Mouse (Mus musculus): ENCODE results near the gene Jtb. TPM values are rescaled to one million over a fixed set of nuclear protein-coding genes. Genes with fewer than 3 reads are reported as not detected.

Gene Jtb
- polyA plus RNA-seq, 1 experiment from 2014 or later = 131 TPM

GRCm38 (mm10) chr3:90253653-90254418 is 22.4 kb downstream of the Jtb start, which contains the start of gene Crtc2:
Gene Crtc2 (plus strand): TSS chr3:90254163.
- ATAC-seq (ENCODE audit: low FRiP score, low TSS enrichment) (peak; percentile 97), DNase-seq (ENCODE audit: low spot score) (peak; percentile 97)
- Histone ChIP-seq H3K36me3 (ENCODE audit: control insufficient read depth, insufficient read depth, low read length) (peaks cover 14% of the 10 kb centered on the region), H3K4me3 (ENCODE audit: low read depth, low read length) (peak within 1 kb of the TSS; percentile 83), H3K4me1 (replicated peaks; ENCODE audit: control insufficient read depth, insufficient read depth) (0 out of 2 replicates have a peak, but pooled peaks cover 4% of the 10 kb centered on the region), H3K27ac (replicated peaks) (peak within 1 kb of the TSS; percentile 92), H3K9me3 (ENCODE audit: control insufficient read depth, low read length) (no peaks in the 10 kb centered on the region), H3K9ac (ENCODE audit: low read length) (peak within 1 kb of the TSS; percentile 94), H3K4me2 (replicated peaks; ENCODE audit: low read depth) (peak within 1 kb of the TSS; percentile 77), H3K27me3 (ENCODE audit: control insufficient read depth, insufficient read depth, low read length) (no peaks in the 10 kb centered on the region)
- TF ChIP-seq EP300 (optimal IDR thresholded peaks at IDR 0.05) (no peak), CTCF (IDR thresholded peaks at IDR 0.05; ENCODE audit: low read depth) (no peak)
- 1% methylated on average over 40 of the region's 40 CpGs for WGBS

GRCm38 (mm10) chr3:90254419-90255193 is 23.2 kb downstream of the Jtb start:
- Histone ChIP-seq H3K27ac (replicated peaks) (peak overlapping the region; percentile 92), H3K4me2 (replicated peaks; ENCODE audit: low read depth) (peak overlapping the region; percentile 77), H3K27me3 (ENCODE audit: control insufficient read depth, insufficient read depth, low read length) (no peaks in the 10 kb centered on the region), H3K4me3 (ENCODE audit: low read depth, low read length) (peak overlapping the region; percentile 83), H3K9me3 (ENCODE audit: control insufficient read depth, low read length) (no peaks in the 10 kb centered on the region), H3K9ac (ENCODE audit: low read length) (peak overlapping the region; percentile 94), H3K36me3 (ENCODE audit: control insufficient read depth, insufficient read depth, low read length) (peaks cover 18% of the 10 kb centered on the region), H3K4me1 (replicated peaks; ENCODE audit: control insufficient read depth, insufficient read depth) (0 out of 2 replicates have a peak, but pooled peaks cover 4% of the 10 kb centered on the region)
- ATAC-seq (ENCODE audit: low FRiP score, low TSS enrichment) (peak; percentile 65), DNase-seq (ENCODE audit: low spot score) (peak; percentile 68)
- no peak; the same call in 1 of the 2 replicates for TF ChIP-seq CTCF (IDR thresholded peaks at IDR 0.05; ENCODE audit: low read depth)
- TF ChIP-seq EP300 (optimal IDR thresholded peaks at IDR 0.05) = no peak
- 1% methylated on average over 40 of the region's 41 CpGs for WGBS

DNA sequence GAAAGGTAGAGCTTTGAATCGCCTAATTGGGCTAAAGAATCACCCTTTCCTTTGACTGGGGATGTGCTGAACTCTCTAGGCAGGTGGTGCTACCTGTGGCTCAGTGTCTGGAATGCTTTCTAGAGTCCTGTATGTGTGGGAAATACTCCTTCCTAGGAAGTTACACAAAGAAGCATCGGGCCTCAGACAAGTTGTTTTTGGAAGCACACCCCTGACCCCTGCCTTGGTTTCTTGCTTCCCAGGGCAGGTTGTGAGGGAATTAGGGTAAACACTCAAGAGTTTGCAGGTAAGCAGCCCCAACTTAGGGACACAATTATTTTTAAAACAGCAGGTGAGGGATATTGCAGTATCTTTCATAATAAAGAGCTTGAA is 23.8 kb downstream of the Jtb start:
- WGBS = 11% methylated on average over 2 of the region's 2 CpGs
- H3K27ac ChIP-seq (replicated peaks) = no peak overlapping the region
- H3K4me1 ChIP-seq (replicated peaks; ENCODE audit: control insufficient read depth, insufficient read depth) = 0 out of 2 replicates have a peak, but pooled peaks cover 4% of the 10 kb centered on the region
- DNase-seq (ENCODE audit: low spot score) (no peak), ATAC-seq (ENCODE audit: low FRiP score, low TSS enrichment) (no peak)
- H3K9ac ChIP-seq (ENCODE audit: low read length) = peak overlapping the region; percentile 94
- H3K4me2 ChIP-seq (replicated peaks; ENCODE audit: low read depth) = peak overlapping the region; percentile 77
- peak overlapping the region; percentile 83 for H3K4me3 ChIP-seq (ENCODE audit: low read depth, low read length)
- H3K27me3 ChIP-seq (ENCODE audit: control insufficient read depth, insufficient read depth, low read length) = no peaks in the 10 kb centered on the region
- peaks cover 20% of the 10 kb centered on the region for H3K36me3 ChIP-seq (ENCODE audit: control insufficient read depth, insufficient read depth, low read length)
- H3K9me3 ChIP-seq (ENCODE audit: control insufficient read depth, low read length) = no peaks in the 10 kb centered on the region
- TF ChIP-seq EP300 (optimal IDR thresholded peaks at IDR 0.05) = no peak

- DNase-seq (ENCODE audit: low spot score) (no peak), ATAC-seq (ENCODE audit: low FRiP score, low TSS enrichment) (no peak)
- 0 out of 2 replicates have a peak, but pooled peaks cover 4% of the 10 kb centered on the region for H3K4me1 ChIP-seq (replicated peaks; ENCODE audit: control insufficient read depth, insufficient read depth)
- no peaks in the 10 kb centered on the region for H3K9me3 ChIP-seq (ENCODE audit: control insufficient read depth, low read length)
- no peaks in the 10 kb centered on the region for H3K27me3 ChIP-seq (ENCODE audit: control insufficient read depth, insufficient read depth, low read length)
- H3K27ac ChIP-seq (replicated peaks) = no peak overlapping the region
- H3K9ac ChIP-seq (ENCODE audit: low read length) = no peak overlapping the region
- H3K4me3 ChIP-seq (ENCODE audit: low read depth, low read length) = no peak overlapping the region
- TF ChIP-seq EP300 (optimal IDR thresholded peaks at IDR 0.05) (no peak), CTCF (IDR thresholded peaks at IDR 0.05; ENCODE audit: low read depth) (no peak)
- 89% methylated on average over 14 of the region's 14 CpGs for WGBS
- H3K4me2 ChIP-seq (replicated peaks; ENCODE audit: low read depth) = no peak overlapping the region
- H3K36me3 ChIP-seq (ENCODE audit: control insufficient read depth, insufficient read depth, low read length) = peaks cover 22% of the 10 kb centered on the region
Observed at GRCm38 (mm10) chr3:90255784-90256353, 24.5 kb downstream of the Jtb start.

GRCm38 (mm10) chr3:90256731-90257530 is 25.5 kb downstream of the Jtb start:
- H3K4me3 ChIP-seq (ENCODE audit: low read depth, low read length) = no peak overlapping the region
- H3K4me1 ChIP-seq (replicated peaks; ENCODE audit: control insufficient read depth, insufficient read depth) = 0 out of 2 replicates have a peak, but pooled peaks cover 4% of the 10 kb centered on the region
- H3K27me3 ChIP-seq (ENCODE audit: control insufficient read depth, insufficient read depth, low read length) = no peaks in the 10 kb centered on the region
- ATAC-seq (ENCODE audit: low FRiP score, low TSS enrichment) (no peak), DNase-seq (ENCODE audit: low spot score) (no peak)
- no peaks in the 10 kb centered on the region for H3K9me3 ChIP-seq (ENCODE audit: control insufficient read depth, low read length)
- WGBS = 90% methylated on average over 19 of the region's 19 CpGs
- no peak overlapping the region for H3K27ac ChIP-seq (replicated peaks)
- TF ChIP-seq EP300 (optimal IDR thresholded peaks at IDR 0.05) (no peak), CTCF (IDR thresholded peaks at IDR 0.05; ENCODE audit: low read depth) (no peak)
- no peak overlapping the region for H3K4me2 ChIP-seq (replicated peaks; ENCODE audit: low read depth)
- H3K36me3 ChIP-seq (ENCODE audit: control insufficient read depth, insufficient read depth, low read length) = peaks cover 18% of the 10 kb centered on the region
- H3K9ac ChIP-seq (ENCODE audit: low read length) = no peak overlapping the region

Measured in stomach, postnatal 0 days (tissue).